Mouse (Mus musculus) CD8-positive naive resting alpha-beta T cell, adult 2 months (primary cell): ENCODE results near the gene Leap2.

Source experiments
- DNase-seq, 2 experiments: peaks; one replicate each; pipeline ENCODE4 v3.0.0; 2022; ENCODE audit warnings: low read depth in 2 of 2, low spot score in 2 of 2

The Leap2 gene

DNA sequence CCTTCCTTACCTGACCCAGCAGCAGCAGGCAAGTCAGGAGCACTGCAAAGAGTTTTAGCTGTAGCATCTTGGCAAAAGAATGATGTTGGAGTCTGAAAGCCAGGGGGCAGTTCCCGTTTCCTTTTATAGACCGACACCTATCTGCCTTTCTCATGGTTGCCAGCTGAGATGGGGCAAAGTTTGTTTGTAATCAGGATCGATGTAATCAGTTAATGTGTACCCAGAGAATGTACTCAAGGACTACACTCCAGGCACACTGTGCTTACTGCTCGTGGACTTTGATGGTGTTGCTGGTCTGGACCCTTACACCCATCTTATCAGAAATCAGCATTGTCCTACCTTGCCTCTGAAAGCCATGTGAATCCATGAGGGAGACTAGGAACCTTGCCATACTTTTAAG, at the start of gene Leap2:
Gene Leap2, minus strand, starts transcription at position 135 of the 400 bp plus-strand sequence.
- no peak for DNase-seq

DNA sequence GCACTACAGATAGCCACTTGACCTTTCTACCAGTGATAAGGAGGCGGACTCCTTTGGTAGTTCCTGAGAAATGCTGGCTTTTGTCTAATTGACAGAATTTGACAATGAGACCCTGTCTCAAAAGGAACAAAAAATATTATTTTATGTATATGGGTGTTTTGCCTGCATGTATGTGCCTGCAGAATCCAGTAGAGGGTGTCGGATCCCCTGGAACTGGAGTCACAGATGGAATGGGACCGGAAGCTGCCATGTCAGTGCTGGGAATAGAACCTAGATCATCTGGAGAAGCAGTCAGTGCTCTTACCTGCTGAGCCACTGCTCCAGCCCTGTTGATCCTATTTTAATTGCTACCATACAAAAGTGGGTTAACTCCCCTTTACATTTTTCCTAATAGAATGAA, 49.7 kb upstream of the Leap2 start:
- no peak for DNase-seq

DNA sequence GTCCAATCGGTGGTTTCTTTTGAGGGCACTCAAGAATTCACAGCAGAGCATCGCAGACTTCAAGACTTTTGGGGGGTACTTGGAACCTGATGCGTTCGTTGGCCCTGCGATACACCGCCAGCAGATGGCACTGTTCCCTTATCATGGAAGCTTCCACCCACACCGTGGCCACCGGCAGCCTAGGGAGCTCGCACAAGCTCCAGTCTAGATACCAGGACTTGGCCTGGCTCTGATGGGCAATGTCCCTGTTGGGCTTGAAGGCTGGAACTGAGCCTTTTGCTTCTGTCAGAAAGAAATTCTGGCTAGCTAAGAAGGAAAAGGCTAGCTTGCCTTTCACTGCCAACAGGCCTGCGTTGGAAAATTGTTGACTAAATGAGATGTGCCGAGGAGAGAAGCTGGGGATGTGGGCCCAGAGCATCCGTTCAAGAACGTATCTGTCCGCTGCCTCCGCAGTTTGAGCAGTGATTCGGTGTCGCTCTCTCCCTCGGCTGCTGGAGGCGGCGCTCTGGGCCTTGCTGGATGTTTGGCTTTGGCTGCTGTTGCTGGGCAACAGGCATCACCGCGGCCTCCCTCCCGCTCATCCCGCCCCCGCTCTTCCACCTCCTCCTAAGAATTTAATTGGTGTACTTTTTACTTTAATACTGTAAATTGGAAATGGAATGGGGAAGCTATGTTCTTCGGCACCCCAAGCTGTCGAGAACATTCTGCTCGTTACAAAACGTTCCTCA, 47.2 kb upstream of the Leap2 start, which contains the start of gene Gm9837:
Gene Gm9837, minus strand, starts transcription at position 512 of the 728 bp plus-strand sequence.
- peak; percentile 72 to 85 for DNase-seq

DNA sequence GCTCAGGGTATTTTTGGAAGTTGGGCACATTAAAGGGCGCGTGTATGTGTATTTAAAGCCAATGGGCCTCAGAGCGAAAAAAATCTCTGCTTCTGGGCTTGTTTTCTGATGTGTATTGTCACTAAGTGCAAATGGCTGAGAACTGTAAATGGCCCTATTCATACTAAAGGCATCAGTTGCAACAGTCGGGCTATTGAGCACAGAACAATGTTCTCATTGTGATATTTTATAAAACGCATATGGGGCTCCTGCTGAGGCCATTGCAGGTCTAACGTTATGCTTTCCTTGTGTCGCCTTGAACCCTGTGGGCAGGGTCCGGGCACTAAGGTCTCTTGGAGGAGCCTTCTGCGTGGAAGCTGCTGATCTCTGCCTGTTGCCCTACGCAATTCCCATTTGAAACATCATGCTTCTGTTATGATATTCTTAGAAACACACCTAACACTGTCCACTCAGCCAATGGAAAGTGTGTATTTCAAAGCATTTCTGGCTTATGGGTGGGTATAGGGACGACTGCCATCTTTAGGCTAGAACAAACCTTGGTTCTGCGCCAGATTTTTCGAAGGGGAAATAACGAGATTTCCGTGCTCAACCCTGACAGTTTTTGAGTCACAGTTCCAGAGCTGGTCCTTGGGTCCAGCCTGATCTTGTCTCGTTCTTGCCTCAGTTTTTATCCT, 46.5 kb upstream of the Leap2 start:
- DNase-seq: no peak

DNA sequence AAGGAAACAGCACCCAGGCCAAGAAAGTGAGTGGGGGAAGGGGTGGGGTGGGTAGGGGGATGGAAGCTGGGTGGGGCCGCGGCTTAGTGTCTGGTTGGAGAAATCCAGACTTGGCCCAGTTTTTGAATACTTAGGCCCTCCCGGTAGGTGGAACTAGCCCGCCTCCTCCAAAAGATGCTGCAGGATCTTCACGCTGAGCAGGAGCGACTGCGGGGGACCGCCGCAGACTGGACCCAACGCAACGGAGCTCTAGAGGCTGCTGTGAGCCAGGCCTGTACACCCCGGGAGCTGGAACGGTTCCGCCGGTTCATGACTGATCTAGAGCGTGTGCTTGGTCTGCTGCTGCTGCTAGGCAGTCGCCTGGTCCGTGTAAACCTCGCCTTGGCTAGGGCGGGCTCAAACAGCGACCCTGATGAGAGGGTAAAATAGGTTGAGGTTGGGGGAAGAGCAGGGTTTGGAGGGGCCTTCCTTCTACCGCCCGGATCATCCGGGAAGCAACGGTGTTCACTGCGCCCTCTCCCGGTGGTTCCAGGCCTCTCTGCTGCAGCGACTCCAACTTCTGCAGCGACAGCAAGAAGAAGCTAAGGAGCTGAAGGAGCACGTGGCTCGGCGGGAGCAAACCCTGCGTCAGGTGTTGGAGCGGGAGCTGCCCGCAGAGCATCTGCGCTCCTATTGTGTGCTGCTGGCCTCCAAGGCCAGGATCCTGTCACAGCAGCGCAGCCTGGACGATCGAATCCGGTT, 43.4 kb upstream of the Leap2 start:
- DNase-seq: no peak

DNA sequence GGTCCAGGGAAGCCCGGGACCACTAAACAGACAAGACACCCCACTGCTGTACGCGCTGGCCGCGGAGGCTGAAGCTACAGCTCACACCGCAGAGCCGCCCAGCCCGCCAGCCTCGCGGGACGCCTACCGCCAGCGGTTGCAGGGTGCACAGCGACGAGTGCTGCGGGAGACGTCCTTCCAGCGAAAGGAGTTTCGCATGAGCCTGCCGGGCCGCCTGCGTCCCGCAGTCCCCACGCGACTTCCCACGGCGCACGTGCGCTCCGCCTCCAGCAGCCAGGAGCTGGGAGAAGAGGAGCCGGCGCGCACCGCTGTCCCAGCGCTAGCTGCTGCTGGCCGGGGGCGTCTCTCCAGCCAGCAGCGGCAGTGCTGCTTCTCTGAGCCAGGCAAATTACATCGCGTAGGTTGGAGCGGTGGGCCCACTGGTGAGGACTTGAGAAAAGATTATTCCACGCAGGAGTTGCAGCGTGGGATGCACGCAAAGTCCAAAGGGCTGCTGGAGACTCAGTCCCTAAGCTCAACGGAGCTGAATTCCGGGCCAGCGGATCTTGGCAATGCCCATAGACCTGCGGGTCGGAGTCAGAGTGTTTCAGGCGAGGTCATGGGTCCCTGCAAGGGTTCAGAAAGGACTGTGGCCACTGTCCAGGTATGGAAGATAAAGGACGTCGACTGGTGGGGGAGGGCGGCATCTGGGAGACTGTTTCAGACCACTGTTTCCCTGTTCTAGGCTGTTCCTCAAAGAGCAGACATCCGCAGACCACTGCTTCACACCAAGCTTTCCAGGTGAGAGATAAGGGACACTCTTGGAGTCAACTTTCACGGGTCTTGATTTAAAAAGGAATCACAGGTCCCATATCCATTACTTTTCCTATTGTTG, 40.8 kb upstream of the Leap2 start:
- no peak for DNase-seq

DNA sequence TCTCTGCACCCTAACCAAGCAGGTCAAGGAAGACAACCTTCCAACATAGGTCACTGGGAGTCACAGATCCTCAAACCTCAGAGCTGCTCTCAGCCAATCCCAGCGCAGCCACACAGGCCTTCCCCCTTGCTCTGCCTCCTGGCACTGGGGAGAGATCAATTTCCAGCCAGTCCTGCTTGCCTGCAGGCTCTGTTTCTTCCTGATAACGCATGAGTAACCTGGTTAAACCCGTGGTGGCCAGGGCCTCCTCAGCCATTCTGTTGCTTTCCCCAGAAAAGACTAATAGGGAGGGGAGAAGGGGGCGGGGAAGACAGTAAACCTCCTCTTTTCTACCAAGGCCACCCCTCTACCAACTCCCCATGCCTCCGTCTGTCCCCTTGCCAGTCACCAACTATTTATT, 38.8 kb upstream of the Leap2 start:
- no peak for DNase-seq

DNA sequence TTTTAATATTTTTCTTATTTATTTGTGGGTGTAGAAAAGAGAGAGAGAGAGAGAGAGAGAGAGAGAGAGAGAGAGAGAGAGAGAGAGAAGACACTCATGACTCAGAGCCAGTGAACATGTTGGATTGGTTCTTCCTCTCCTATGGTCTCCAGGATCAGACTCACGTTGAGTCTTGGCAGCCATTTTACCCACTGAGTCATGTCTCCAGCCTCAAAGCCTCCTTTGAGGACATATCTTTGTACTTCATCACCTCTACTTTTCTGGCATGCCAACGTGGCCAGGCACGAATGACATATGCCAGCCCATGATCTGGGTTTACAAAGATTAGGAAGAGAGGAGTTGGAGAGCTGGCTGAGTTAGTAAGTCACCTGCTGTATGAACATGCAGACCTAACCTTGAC, 37.2 kb upstream of the Leap2 start:
- no peak for DNase-seq

DNA sequence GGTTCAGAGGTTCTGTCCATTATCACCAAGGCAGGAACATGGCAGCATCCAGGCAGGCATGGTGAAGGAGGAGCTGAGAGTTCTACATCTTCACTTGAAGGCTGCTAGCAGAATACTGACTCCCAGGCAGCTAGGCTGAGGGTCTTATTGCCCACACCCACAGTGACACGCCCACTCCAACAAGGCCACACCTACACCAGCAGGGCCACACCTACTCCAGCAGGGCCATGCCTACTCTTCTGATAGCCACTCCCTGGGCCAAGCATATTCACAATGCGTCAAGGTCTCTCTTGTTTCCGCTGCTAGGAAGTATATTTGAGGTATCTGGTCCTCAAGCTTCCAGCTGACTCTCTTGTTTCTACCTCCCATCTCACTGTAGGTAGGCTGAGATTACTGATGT, 36.0 kb upstream of the Leap2 start:
- DNase-seq: no peak

DNA sequence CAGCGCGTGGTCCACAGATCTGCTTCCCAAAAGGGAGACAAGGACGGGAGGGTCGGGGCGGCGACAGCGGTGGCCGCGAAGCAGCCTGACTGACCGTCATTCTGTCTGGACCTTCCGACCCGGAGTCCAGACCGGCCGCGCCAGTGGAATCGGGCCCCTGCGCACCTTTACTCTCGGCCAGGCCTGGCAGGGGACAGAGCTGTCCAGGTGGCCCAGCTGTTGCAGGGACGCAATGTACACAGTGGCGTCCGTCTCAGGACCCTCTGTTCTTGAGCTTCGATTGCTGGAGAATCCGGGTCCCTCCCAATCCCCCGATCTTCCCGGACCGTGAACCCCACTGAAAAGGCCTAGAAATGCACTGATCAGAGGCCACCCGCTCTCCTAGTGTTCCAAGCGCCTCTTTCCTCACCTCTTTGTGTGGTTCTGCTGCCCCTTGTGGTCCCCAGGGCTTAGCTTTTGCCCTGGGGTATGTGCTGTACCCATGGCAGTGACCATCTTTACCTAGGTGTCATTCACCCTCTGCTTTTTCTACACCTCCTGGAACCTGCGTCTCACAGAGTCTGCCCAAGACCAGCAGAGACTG, 34.5 kb upstream of the Leap2 start:
- DNase-seq: no peak

DNA sequence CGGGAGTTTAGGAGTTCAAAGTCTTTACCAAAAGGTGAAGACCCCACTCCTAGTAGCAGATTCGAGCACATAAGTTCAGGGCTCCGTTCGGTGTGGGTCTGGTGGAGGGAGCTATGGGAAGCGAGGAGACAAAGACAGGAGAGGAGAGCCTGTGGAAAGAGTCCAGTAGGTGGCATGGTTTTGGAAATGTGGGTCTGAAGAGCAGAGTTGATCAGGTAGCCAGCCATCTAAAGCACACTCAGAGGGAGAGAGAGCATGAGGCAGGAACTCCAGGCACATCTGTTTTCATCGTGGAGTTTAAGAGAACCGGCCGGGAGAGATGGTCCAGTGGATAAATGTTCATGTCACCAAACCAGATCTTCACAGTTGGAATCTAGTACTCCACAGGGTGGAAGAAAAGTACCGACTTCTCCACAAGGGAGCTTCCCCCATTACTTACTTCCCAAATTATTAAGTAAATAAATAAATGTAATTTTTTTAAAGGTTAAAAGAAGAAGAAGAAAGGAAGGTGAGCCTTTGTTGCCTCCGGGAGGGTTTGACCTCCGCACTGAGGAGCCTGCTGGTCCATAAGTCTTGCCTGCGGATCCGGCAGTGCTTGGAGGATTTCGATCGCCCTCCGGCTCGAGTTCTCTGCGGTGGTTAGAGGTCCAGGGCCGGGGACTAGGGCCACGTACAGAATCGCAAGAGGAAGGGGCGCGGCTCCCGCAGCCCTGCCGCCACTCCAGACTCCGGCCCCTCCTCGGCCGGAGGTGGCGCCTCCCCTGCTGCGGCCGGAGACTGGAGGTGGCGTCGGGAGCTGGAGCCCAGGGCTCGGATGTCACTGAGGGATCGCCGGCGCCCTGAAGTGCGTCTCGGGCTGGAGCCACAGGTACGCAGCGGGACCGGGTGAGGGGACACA, 33.8 kb upstream of the Leap2 start, which contains the start of the genes Gm10447 and Shroom1:
Gene Gm10447, minus strand, starts transcription at position 637 of the 898 bp plus-strand sequence.
Gene Shroom1, plus strand, starts transcription at position 732 of the 898 bp plus-strand sequence.
- no peak for DNase-seq

DNA sequence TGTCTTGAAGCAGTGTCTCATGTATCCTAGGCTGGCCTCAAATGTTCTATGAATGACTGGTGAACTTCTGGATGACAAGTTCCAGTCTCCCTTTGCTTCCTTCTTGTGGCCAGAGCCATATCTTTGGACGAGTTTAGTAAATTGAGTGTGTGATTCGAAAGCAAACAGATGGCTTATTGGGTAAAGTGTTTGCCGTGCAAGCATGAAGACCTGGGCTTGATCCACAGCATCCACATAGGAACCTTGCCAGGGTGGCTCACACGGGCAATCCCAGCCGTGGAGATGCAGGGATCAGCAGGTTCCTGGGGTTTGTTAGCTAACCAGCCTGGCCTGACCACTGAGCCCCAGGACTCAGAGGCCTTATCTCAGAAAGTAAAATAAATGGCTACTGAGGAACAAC, 30.1 kb upstream of the Leap2 start:
- DNase-seq: no peak

DNA sequence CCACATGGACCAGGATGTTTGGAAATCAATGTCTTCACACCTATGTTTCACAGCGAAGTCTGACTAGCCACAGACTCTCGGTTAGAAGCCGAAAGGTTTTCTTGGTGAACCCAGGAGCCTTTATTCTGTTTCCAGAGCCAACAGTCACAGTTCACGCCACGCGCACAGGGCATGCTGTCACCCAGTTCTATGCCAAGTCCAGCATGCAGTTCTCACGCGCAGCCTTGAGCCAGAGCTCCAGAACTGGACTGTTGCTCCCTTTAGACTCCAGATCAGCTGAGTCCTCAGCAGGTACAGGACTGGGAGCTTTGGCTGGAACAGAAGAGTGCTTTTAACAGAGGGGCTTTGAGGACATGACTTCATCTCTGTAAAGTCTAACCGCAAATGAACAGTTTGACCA, 29.4 kb upstream of the Leap2 start:
- no peak for DNase-seq

DNA sequence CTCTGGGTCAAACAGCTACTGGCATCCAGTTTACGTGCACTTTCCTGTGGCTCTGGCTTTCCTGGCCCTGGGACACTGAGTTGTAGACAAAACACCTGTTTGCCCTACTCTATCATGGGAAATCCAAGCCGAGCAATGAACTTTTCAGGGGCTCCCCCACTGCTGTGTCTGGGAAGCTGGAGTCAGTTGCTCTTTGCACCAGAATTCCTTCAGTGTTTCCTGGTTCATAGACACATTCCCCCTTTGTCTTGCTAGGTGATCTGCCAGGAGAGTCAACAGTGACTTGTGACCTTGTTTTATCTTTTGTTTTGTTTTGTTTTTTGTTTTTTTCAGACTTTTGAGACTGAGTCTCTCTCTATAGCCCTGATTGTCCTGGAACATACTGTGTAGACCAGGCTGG, 28.4 kb upstream of the Leap2 start:
- no peak for DNase-seq

DNA sequence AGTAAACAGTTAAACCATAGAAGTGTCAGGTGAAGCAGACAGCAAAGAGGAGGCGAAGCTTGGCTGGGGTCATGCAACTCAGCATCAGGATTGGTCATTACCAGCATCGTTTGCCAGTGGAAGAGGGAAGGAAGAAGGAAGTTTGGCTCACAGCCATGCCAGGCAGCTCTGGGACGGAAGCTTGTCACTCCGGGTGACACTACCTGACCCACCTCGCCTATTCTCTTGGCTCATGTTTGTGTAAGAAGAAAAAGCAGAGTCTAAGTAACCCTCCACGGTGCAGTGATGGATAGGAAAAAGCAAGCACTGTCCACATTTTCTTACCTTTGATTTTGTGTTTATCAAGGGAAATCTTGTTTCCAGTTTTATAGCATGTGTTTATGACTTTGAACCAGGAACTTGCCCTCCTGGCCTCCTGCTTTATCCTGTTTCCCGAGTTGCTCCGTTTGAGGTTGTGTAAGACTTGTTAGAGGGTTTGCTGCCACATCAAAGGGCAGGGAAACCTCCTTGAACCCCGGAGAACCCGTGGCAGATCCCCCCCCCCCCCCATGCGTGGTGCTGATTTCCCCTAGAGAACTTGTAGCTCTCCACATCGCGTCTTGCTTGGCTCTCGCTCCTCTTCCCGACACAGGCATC, 27.2 kb upstream of the Leap2 start:
- DNase-seq: peak in 1 of 2 experiments; percentile 15

DNA sequence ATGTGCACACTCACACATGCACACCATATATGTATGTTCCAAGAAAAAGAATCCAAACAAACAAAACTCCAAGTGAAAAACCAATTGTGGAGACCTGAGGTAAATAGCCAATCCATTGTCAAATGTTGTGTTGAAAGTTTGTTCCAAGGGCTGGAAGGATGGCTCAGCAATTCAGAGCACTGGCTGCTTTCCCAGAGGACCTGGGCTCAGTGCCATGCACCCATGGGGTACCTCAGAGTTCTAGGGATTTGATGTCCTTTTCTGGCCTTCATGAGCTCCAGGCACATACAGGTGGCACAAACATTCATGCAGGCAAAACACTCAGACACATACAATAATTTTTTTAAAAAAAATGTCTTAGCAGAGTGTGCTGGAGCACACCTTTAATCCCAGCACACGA, 25.6 kb upstream of the Leap2 start:
- no peak for DNase-seq

DNA sequence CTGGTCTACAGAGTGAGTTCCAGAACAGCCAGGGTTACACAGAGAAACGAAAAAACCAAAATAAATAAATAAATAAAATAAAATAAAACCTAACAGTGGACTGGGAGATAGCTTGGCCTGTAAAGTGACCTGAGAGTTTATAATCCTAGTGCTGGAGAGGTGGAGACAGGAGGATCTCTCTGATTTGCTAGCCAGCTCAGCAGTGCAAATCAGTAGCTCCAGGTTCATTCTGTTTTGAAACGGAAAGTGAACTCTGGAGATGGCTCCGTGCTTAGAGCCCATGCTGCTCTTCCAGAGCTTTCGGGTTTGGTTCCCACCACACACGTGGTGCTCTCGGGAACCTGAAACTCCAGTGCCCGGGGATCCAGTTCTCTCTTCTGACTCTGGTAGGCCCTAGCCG, 25.0 kb upstream of the Leap2 start:
- DNase-seq: no peak

DNA sequence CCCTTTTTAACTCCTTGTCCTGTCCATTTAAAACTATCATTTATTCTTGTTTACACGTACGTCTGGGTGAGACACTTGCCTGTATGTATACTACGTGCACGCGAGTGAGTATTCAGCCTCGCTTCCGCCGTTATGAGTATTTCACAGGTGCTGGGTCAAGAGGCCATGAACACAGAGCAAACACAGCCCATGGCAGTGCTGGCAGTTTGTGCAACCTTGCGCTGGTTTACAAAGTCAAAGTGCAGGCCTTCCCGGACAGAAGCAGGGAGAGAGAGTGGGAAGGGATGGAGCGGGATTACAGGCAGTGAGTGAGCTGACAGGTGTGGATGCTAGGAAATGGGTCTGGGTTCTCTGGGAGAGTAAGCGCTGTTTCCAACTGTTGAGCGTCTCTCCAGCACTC, 23.2 kb upstream of the Leap2 start:
- DNase-seq: no peak

DNA sequence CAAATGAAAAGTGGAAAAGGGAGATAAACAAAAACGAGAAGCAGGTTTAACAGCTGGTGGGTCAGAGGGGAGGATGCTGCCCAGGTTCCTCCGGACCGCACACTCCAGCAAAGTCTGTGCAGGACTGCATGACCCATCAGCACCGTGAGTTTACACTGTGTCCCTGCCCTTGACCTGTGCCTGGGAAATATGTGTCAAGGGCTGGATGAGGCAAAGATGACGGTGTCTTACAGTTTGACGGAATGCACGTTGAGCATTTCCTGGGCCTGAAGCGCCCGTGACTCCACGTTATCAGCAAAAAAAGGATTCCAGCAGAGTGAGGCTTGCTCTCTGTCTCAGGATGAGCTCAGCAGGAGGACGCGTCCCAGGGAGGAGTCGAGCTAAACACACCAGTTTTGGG, 22.6 kb upstream of the Leap2 start:
- no peak for DNase-seq
